Comparison of ENCODE assay signal across 8 mouse cellular contexts in the genomic region with DNA sequence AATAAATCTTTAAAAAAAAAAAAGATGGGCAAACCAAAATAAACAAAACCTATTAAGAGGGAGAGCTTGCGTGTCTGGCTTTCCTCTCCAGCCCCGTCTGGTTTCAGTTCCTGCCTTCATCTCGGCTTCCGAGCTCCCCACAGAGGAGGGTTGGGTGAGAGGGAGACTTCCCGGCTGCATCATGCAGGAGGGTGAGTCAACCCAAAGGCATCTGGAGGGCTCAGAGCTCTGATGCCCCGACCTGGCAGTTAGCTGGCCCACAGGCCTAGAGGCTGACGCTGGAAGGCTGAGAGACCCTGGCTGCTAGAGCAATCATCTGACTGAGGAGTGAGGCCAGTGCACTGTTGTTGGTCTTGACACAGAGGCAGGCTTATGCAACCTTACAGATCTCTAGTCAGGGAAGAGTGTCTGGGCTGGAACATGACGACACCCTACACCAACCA. TPM values are rescaled to one million over a fixed set of nuclear protein-coding genes. Genes with fewer than 3 reads are reported as not detected.
DNase-seq lines count a peak whose midpoint lies in the region; ATAC-seq and TF ChIP-seq lines count a peak whose summit lies in the region.

No protein-coding gene starts in this region.

- no peak overlapping the region for H3K9ac ChIP-seq in lung, embryonic 16.5 days (ENCODE audit: low read length)
- no peak overlapping the region for H3K9ac ChIP-seq in midbrain, embryonic 11.5 days (ENCODE audit: low read length)
- no peak overlapping the region for H3K9ac ChIP-seq in midbrain, embryonic 13.5 days (replicated peaks)

- peaks cover 35% of the 10 kb centered on the region for H3K4me1 ChIP-seq in bone marrow macrophage, adult 2 months (ENCODE audit: control insufficient read depth, insufficient read depth, low read length)
- H3K4me1 ChIP-seq in heart, embryonic 10.5 days = peaks cover 11% of the 10 kb centered on the region; the same call in 1 of the 2 replicates
- no peaks in the 10 kb centered on the region for H3K4me1 ChIP-seq in lung, embryonic 16.5 days (replicated peaks; ENCODE audit: control insufficient read depth, insufficient read depth, low read length)
- H3K4me1 ChIP-seq in midbrain, embryonic 11.5 days (ENCODE audit: control insufficient read depth, insufficient read depth, low read length) = no peaks in the 10 kb centered on the region
- H3K4me1 ChIP-seq in midbrain, embryonic 13.5 days (replicated peaks) = no peaks in the 10 kb centered on the region

- no peaks in the 10 kb centered on the region for H3K27me3 ChIP-seq in heart, embryonic 10.5 days (ENCODE audit: insufficient read depth, poor library complexity, severe bottlenecking)
- no peaks in the 10 kb centered on the region for H3K27me3 ChIP-seq in lung, embryonic 16.5 days (ENCODE audit: control insufficient read depth, insufficient read depth, low read depth, low read length)
- no peaks in the 10 kb centered on the region for H3K27me3 ChIP-seq in midbrain, embryonic 11.5 days (ENCODE audit: control insufficient read depth, insufficient read depth, low read length)
- no peaks in the 10 kb centered on the region for H3K27me3 ChIP-seq in midbrain, embryonic 13.5 days

- 32% methylated on average over 8 of the region's 8 CpGs for WGBS in heart, embryonic 10.5 days
- 37% methylated on average over 8 of the region's 8 CpGs for WGBS in lung, embryonic 16.5 days
- 77% methylated on average over 8 of the region's 8 CpGs for WGBS in midbrain, embryonic 11.5 days
- WGBS in midbrain, embryonic 13.5 days = 91% methylated on average over 8 of the region's 8 CpGs

- TF ChIP-seq CTCF in bone marrow macrophage, adult 2 months (IDR thresholded peaks at IDR 0.05; ENCODE audit: low read depth, low read length) = no peak

- peak overlapping the region; percentile 59 for H3K27ac ChIP-seq in bone marrow macrophage, adult 2 months (ENCODE audit: insufficient read depth, low read depth, low read length)
- no peak overlapping the region; the same call in 1 of the 2 replicates for H3K27ac ChIP-seq in heart, embryonic 10.5 days
- H3K27ac ChIP-seq in lung, embryonic 16.5 days (ENCODE audit: low read length) = peak overlapping the region; percentile 15; the same call in 1 of the 2 replicates
- no peak overlapping the region for H3K27ac ChIP-seq in midbrain, embryonic 11.5 days (ENCODE audit: low read depth, low read length)
- H3K27ac ChIP-seq in midbrain, embryonic 13.5 days = no peak overlapping the region

- no peak overlapping the region for H3K4me2 ChIP-seq in lung, embryonic 16.5 days (ENCODE audit: low read depth, low read length)
- H3K4me2 ChIP-seq in midbrain, embryonic 11.5 days = no peak overlapping the region
- no peak overlapping the region for H3K4me2 ChIP-seq in midbrain, embryonic 13.5 days (replicated peaks)

- ATAC-seq in lung, embryonic 16.5 days (ENCODE audit: low read depth) = peak; percentile 54; the same call in 1 of the 2 replicates
- no peak for ATAC-seq in midbrain, embryonic 11.5 days (ENCODE audit: low FRiP score)
- no peak for ATAC-seq in midbrain, embryonic 13.5 days

- no peak overlapping the region for H3K4me3 ChIP-seq in bone marrow macrophage, adult 2 months (ENCODE audit: insufficient read depth, low read length)
- H3K4me3 ChIP-seq in heart, embryonic 10.5 days = no peak overlapping the region
- no peak overlapping the region for H3K4me3 ChIP-seq in lung, embryonic 16.5 days (ENCODE audit: low read length)
- H3K4me3 ChIP-seq in midbrain, embryonic 11.5 days (ENCODE audit: low read depth, low read length) = no peak overlapping the region
- no peak overlapping the region for H3K4me3 ChIP-seq in midbrain, embryonic 13.5 days (replicated peaks)

- no peaks in the 10 kb centered on the region for H3K9me3 ChIP-seq in heart, embryonic 10.5 days
- H3K9me3 ChIP-seq in lung, embryonic 16.5 days (ENCODE audit: control insufficient read depth, low read length) = no peaks in the 10 kb centered on the region
- H3K9me3 ChIP-seq in midbrain, embryonic 11.5 days (ENCODE audit: control insufficient read depth, low read length) = no peaks in the 10 kb centered on the region
- no peaks in the 10 kb centered on the region for H3K9me3 ChIP-seq in midbrain, embryonic 13.5 days

- H3K36me3 ChIP-seq in heart, embryonic 10.5 days = peaks cover 71% of the 10 kb centered on the region
- H3K36me3 ChIP-seq in lung, embryonic 16.5 days (ENCODE audit: control insufficient read depth, insufficient read depth, low read length) = peaks cover 29% of the 10 kb centered on the region
- peaks cover 9% of the 10 kb centered on the region for H3K36me3 ChIP-seq in midbrain, embryonic 11.5 days (ENCODE audit: control insufficient read depth, insufficient read depth, low read length)
- H3K36me3 ChIP-seq in midbrain, embryonic 13.5 days = peaks cover 62% of the 10 kb centered on the region

- peak; percentile 62 for DNase-seq in ovary, adult 18-20 months (ENCODE audit: low spot score)
- DNase-seq in ovary, postnatal 14 days (ENCODE audit: low spot score) = no peak
- peak; percentile 90 for DNase-seq in heart, embryonic 10.5 days (ENCODE audit: low spot score)
- no peak for DNase-seq in midbrain, embryonic 11.5 days (ENCODE audit: low spot score, missing footprints)
- no peak for DNase-seq in c-Kit-positive CD71-positive TER-119-positive erythroid progenitor cells, embryonic 14.5 days (ENCODE audit: low spot score)

- no peak for TF ChIP-seq POLR2A in bone marrow macrophage, adult 2 months (IDR thresholded peaks at IDR 0.05; ENCODE audit: borderline replicate concordance, low read depth, low read length)

RNA-seq across cellular contexts. Expression of gene Dcakd, which starts 23.1 kb away (rescaled TPM):
- polyA plus RNA-seq in bone marrow macrophage, adult 2 months (2012; ENCODE audit: insufficient read depth, insufficient read length, missing spikeins) = 40.9 and 43.2 TPM in 2 replicates
- 113 and 137 TPM in 2 replicates for polyA plus RNA-seq in heart, embryonic 10.5 days (2016; fragmentation: Nextera tagmentation; extraction: Ambion mirVana)
- 140 and 161 TPM in 2 replicates for polyA plus RNA-seq in lung, embryonic 16.5 days (2015; fragmentation: Nextera tagmentation; extraction: Ambion mirVana)
- 238 and 259 TPM in 2 replicates for polyA plus RNA-seq in midbrain, embryonic 11.5 days (2014; fragmentation: Nextera tagmentation; extraction: Ambion mirVana)
- 177 and 178 TPM in 2 replicates for polyA plus RNA-seq in midbrain, embryonic 13.5 days (2015; fragmentation: Nextera tagmentation; extraction: Ambion mirVana)

RNA-seq across cellular contexts. Expression of gene Nmt1, which starts 23.3 kb away (rescaled TPM):
- 69.2 and 82.6 TPM in 2 replicates for polyA plus RNA-seq in bone marrow macrophage, adult 2 months (2012; ENCODE audit: insufficient read depth, insufficient read length, missing spikeins)
- 58.4 and 59.0 TPM in 2 replicates for polyA plus RNA-seq in heart, embryonic 10.5 days (2016; fragmentation: Nextera tagmentation; extraction: Ambion mirVana)
- polyA plus RNA-seq in lung, embryonic 16.5 days (2015; fragmentation: Nextera tagmentation; extraction: Ambion mirVana) = 63.4 and 64.7 TPM in 2 replicates
- polyA plus RNA-seq in midbrain, embryonic 11.5 days (2014; fragmentation: Nextera tagmentation; extraction: Ambion mirVana) = 45.6 and 51.3 TPM in 2 replicates
- 45.2 and 49.9 TPM in 2 replicates for polyA plus RNA-seq in midbrain, embryonic 13.5 days (2015; fragmentation: Nextera tagmentation; extraction: Ambion mirVana)

RNA-seq across cellular contexts. Expression of gene Plcd3, which starts 50.2 kb away (rescaled TPM):
- 1.7 and 2.3 TPM in 2 replicates for polyA plus RNA-seq in bone marrow macrophage, adult 2 months (2012; ENCODE audit: insufficient read depth, insufficient read length, missing spikeins)
- polyA plus RNA-seq in heart, embryonic 10.5 days (2016; fragmentation: Nextera tagmentation; extraction: Ambion mirVana) = 3.6 and 4.8 TPM in 2 replicates
- 3.1 and 3.3 TPM in 2 replicates for polyA plus RNA-seq in lung, embryonic 16.5 days (2015; fragmentation: Nextera tagmentation; extraction: Ambion mirVana)
- 0.63 and 0.86 TPM in 2 replicates for polyA plus RNA-seq in midbrain, embryonic 11.5 days (2014; fragmentation: Nextera tagmentation; extraction: Ambion mirVana)
- 0.99 and 1.1 TPM in 2 replicates for polyA plus RNA-seq in midbrain, embryonic 13.5 days (2015; fragmentation: Nextera tagmentation; extraction: Ambion mirVana)

RNA-seq across cellular contexts. Expression of gene Acbd4, which starts 50.2 kb away (rescaled TPM):
- polyA plus RNA-seq in bone marrow macrophage, adult 2 months (2012; ENCODE audit: insufficient read depth, insufficient read length, missing spikeins) = 27.4 and 30.4 TPM in 2 replicates
- 9.8 and 10.2 TPM in 2 replicates for polyA plus RNA-seq in heart, embryonic 10.5 days (2016; fragmentation: Nextera tagmentation; extraction: Ambion mirVana)
- polyA plus RNA-seq in lung, embryonic 16.5 days (2015; fragmentation: Nextera tagmentation; extraction: Ambion mirVana) = 22.8 and 28.7 TPM in 2 replicates
- polyA plus RNA-seq in midbrain, embryonic 11.5 days (2014; fragmentation: Nextera tagmentation; extraction: Ambion mirVana) = 8.2 and 10.5 TPM in 2 replicates
- 6.5 and 7.8 TPM in 2 replicates for polyA plus RNA-seq in midbrain, embryonic 13.5 days (2015; fragmentation: Nextera tagmentation; extraction: Ambion mirVana)

Comparison
In these comparisons a context has a peak if more than half of its experiments do, and no peak if none do; other contexts are left out.
1. DNase-seq: peak in ovary, adult 18-20 months (single experiment) and heart, embryonic 10.5 days (single experiment); none in ovary, postnatal 14 days (single experiment), midbrain, embryonic 11.5 days (single experiment) and c-Kit-positive CD71-positive TER-119-positive erythroid progenitor cells, embryonic 14.5 days (single experiment).
2. H3K27ac ChIP-seq: peak in bone marrow macrophage, adult 2 months (single experiment) and lung, embryonic 16.5 days (single experiment); none in heart, embryonic 10.5 days (single experiment), midbrain, embryonic 11.5 days (single experiment) and midbrain, embryonic 13.5 days (single experiment).